Mouse (Mus musculus): ENCODE data around the gene Ypel1. TPM values are rescaled to one million over a fixed set of nuclear protein-coding genes. Genes with fewer than 3 reads are reported as not detected.

The Ypel1 gene
- total and polyA plus RNA-seq, 3 experiments: 0.42 to 1.1 TPM; not detected in 1

GRCm38 (mm10) chr16:17117309-17117799 is 47.9 kb downstream of the Ypel1 start:
- H3K27me3 ChIP-seq (ENCODE audit: control insufficient read depth in 1 of 2, insufficient read depth in 2 of 2, low read length in 2 of 2): no peaks in the 10 kb centered on the region
- no peaks in the 10 kb centered on the region for H3K79me2 ChIP-seq (ENCODE audit: control insufficient read depth, insufficient read depth, low read length, poor library complexity)
- H3K9me3 ChIP-seq (replicated peaks; ENCODE audit: insufficient read depth, low read length): no peaks in the 10 kb centered on the region
- no peak for DNase-seq (ENCODE audit: low read depth, low spot score)
- no peak overlapping the region for H3K9ac ChIP-seq (ENCODE audit: control insufficient read depth, low read depth, low read length, poor library complexity, severe bottlenecking)
- no peaks in the 10 kb centered on the region for H3K4me1 ChIP-seq (ENCODE audit: control insufficient read depth in 1 of 2, insufficient read depth in 2 of 2, low read length in 2 of 2)
- no peak overlapping the region for H3K27ac ChIP-seq (ENCODE audit: control insufficient read depth, low read depth, low read length)
- no peak overlapping the region for H3K4me3 ChIP-seq (ENCODE audit: control insufficient read depth in 1 of 2, insufficient read depth in 1 of 2, low read depth in 2 of 2, low read length in 2 of 2)
- no peak for TF ChIP-seq USF1 (IDR thresholded peaks at IDR 0.05; ENCODE audit: low read depth, low read length)
- 0 out of 4 replicates have a peak, but pooled peaks cover 0 to 1% of the 10 kb centered on the region in 2 experiments for H3K36me3 ChIP-seq (ENCODE audit: control insufficient read depth in 1 of 2, insufficient read depth in 2 of 2, low read length in 2 of 2)

- DNase-seq (ENCODE audit: low read depth, low spot score): no peak
- no peaks in the 10 kb centered on the region for H3K9me3 ChIP-seq (replicated peaks; ENCODE audit: insufficient read depth, low read length)
- TF ChIP-seq E2F4 (IDR thresholded peaks at IDR 0.05; ENCODE audit: borderline replicate concordance, low read depth, low read length): no peak
- TF ChIP-seq BHLHE40 (IDR thresholded peaks at IDR 0.05; ENCODE audit: borderline replicate concordance, low read depth, low read length): no peak
- TF ChIP-seq NELFE (IDR thresholded peaks at IDR 0.05; ENCODE audit: low read depth, low read length): no peak
- TF ChIP-seq ETS1 (IDR thresholded peaks at IDR 0.05; ENCODE audit: low read depth, low read length): no peak
- TF ChIP-seq KAT2A (conservative IDR thresholded peaks at IDR 0.05; ENCODE audit: low read depth, low read length): no peak
- no peak overlapping the region for H3K9ac ChIP-seq (ENCODE audit: control insufficient read depth, low read depth, low read length, poor library complexity, severe bottlenecking)
- H3K4me3 ChIP-seq (ENCODE audit: control insufficient read depth in 1 of 2, insufficient read depth in 1 of 2, low read depth in 2 of 2, low read length in 2 of 2): no peak overlapping the region
- H3K79me2 ChIP-seq (ENCODE audit: control insufficient read depth, insufficient read depth, low read length, poor library complexity): peaks cover 12% of the 10 kb centered on the region
- peaks cover 0 to 10% of the 10 kb centered on the region in 2 experiments; a peak in 2 of 4 replicates for H3K36me3 ChIP-seq (ENCODE audit: control insufficient read depth in 1 of 2, insufficient read depth in 2 of 2, low read length in 2 of 2)
- no peak overlapping the region for H3K27ac ChIP-seq (ENCODE audit: control insufficient read depth, low read depth, low read length)
- no peaks in the 10 kb centered on the region for H3K27me3 ChIP-seq (ENCODE audit: control insufficient read depth in 1 of 2, insufficient read depth in 2 of 2, low read length in 2 of 2)
- H3K4me1 ChIP-seq (ENCODE audit: control insufficient read depth in 1 of 2, insufficient read depth in 2 of 2, low read length in 2 of 2): peaks cover 0 to 6% of the 10 kb centered on the region in 2 experiments; a peak in 1 of 4 replicates
These were observed 52.1 kb downstream of the Ypel1 start for GRCm38 (mm10) chr16:17121569-17121968.

DNA sequence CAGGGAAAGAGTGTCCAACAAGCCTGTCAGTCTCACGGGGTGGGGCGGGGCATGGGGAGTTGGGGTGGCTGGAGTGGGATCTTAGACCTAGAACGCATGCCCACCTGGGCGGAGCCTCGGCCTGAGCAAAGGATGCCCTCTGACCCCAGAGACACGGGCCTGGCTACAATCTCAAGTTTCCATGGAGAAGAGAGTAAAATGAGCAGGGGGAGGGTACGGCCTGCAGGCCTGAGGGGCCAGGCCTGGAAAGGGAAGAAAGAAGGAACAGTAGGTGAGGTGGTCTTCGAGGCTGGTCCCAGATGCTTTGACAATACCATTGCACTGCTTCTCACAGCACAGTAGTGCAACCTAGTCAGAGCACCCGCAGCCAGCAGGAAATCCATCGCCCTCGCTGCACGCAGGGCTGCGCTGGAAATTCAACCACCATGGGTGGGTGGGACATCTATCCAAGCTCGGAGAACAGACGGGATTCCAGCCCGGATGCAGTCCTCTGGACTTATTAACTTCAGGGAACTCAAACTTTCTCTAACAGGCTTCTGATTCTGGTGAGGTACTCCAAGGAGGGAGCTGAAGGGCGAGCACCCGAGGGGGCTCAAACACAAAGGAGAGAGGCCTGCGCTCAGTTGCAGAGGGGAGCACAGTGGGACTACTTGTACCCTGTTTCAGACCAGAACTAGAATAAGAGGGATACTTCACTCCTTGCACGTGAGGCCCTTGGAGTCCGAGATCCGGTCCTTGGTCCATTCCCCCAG is 54.8 kb downstream of the Ypel1 start:
- Histone ChIP-seq H3K27me3 (ENCODE audit: control insufficient read depth in 1 of 2, insufficient read depth in 2 of 2, low read length in 2 of 2) (no peaks in the 10 kb centered on the region), H3K4me3 (ENCODE audit: control insufficient read depth in 1 of 2, insufficient read depth in 1 of 2, low read depth in 2 of 2, low read length in 2 of 2) (peak overlapping the region; percentile 68 to 90), H3K4me1 (ENCODE audit: control insufficient read depth in 1 of 2, insufficient read depth in 2 of 2, low read length in 2 of 2) (peaks cover 0 to 6% of the 10 kb centered on the region in 2 experiments; a peak in 1 of 4 replicates), H3K9ac (ENCODE audit: control insufficient read depth, low read depth, low read length, poor library complexity, severe bottlenecking) (peak overlapping the region; percentile 75), H3K27ac (ENCODE audit: control insufficient read depth, low read depth, low read length) (peak overlapping the region; percentile 22), H3K36me3 (ENCODE audit: control insufficient read depth in 1 of 2, insufficient read depth in 2 of 2, low read length in 2 of 2) (peaks cover 0 to 10% of the 10 kb centered on the region in 2 experiments; a peak in 2 of 4 replicates), H3K79me2 (ENCODE audit: control insufficient read depth, insufficient read depth, low read length, poor library complexity) (peaks cover 12% of the 10 kb centered on the region), H3K9me3 (replicated peaks; ENCODE audit: insufficient read depth, low read length) (no peaks in the 10 kb centered on the region)
- peak; percentile 42; the same call in 1 of the 2 replicates for TF ChIP-seq ZKSCAN1 (IDR thresholded peaks at IDR 0.05; ENCODE audit: low read depth, low read length)
- TF ChIP-seq USF1 (IDR thresholded peaks at IDR 0.05; ENCODE audit: low read depth, low read length): no peak
- peak; percentile 53 for DNase-seq (ENCODE audit: low read depth, low spot score)

All from MEL (cell line).